Mouse (Mus musculus) cerebellum, adult 11-12 months (tissue): ENCODE results near the gene Gm6525.
A peak's percentile ranks its signal among the peaks of the same experiment; 100 is the strongest.

Experiments used
- DNase-seq: peaks from one replicate; pipeline ENCODE4 v3.0.0; 2022

Gm6525 gene

GRCm38 (mm10) chr3:84215743-84216360, 41.9 kb downstream of the Gm6525 start:
- DNase-seq = no peak

- no peak for DNase-seq
Measured at GRCm38 (mm10) chr3:84217118-84217960, 43.4 kb downstream of the Gm6525 start.

GRCm38 (mm10) chr3:84217961-84218351, 44.1 kb downstream of the Gm6525 start:
- DNase-seq = no peak

- DNase-seq = no peak
Measured at GRCm38 (mm10) chr3:84218498-84218897, 44.6 kb downstream of the Gm6525 start.

GRCm38 (mm10) chr3:84219166-84219710, 45.3 kb downstream of the Gm6525 start:
- no peak for DNase-seq

- DNase-seq = no peak
Measured at GRCm38 (mm10) chr3:84219720-84220273, 45.9 kb downstream of the Gm6525 start.

- no peak for DNase-seq
Measured at GRCm38 (mm10) chr3:84220326-84220725, 46.4 kb downstream of the Gm6525 start.

- DNase-seq = peak; percentile 83
Measured at GRCm38 (mm10) chr3:84220748-84221147, 46.8 kb downstream of the Gm6525 start.
